Mouse (Mus musculus): ENCODE results near the gene Ppm1h. TPM values are rescaled to one million over a fixed set of nuclear protein-coding genes. Genes with fewer than 3 reads are reported as not detected.
A peak's percentile ranks its signal among the peaks of the same experiment; 100 is the strongest.

The Ppm1h gene
- polyA plus RNA-seq, 1 experiment = 34.2 TPM

DNA sequence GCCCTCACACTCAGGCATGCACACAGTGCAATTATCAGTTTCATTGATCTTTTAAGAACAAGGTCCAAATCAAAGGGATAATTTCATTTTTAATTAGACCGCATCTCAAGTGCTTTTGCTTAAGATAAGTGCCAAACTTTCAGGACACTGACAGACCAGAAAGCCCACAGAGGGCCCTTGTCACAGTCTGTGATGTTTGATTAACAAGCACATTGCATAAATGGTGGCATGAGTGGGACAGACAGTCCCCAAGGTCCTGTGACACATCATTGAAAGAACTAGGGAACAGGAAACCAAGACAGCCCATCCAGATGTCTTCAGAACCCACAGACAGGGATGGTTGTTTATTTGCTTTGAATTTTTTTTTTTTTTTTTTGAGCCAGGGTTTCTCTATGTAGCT, 221.9 kb downstream of the Ppm1h start:
- Histone ChIP-seq H3K4me3 (ENCODE audit: insufficient read depth, low read length) (no peak overlapping the region), H3K27ac (ENCODE audit: insufficient read depth, low read length) (no peak overlapping the region), H3K4me1 (ENCODE audit: control insufficient read depth, insufficient read depth, low read length) (peaks cover 2% of the 10 kb centered on the region)
- no peak for TF ChIP-seq CTCF (IDR thresholded peaks at IDR 0.05; ENCODE audit: extremely low read depth, insufficient read depth, low read length)
- TF ChIP-seq POLR2A (IDR thresholded peaks at IDR 0.05; ENCODE audit: extremely low read depth, insufficient read depth, low read length) = no peak

DNA sequence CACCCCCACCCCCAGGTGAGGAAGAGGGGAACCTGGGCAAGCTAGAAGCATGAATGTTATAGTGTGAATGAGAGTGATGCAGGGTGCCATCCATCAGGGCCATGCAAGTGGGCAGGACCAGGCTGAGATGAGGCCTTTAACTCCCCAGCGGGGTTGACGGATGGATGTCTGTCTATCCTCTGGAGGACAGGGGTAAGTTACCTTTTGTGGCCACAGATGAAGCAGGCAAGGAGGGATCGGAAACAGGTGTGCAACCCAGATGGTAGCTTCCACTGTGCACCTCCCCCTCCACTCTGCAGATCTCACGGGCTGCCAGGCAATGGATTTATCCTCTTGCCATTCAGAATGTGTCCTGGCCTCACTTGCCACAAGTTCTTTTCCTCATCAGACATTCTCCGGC, 222.8 kb downstream of the Ppm1h start:
- Histone ChIP-seq H3K27ac (ENCODE audit: insufficient read depth, low read length) (no peak overlapping the region), H3K4me1 (ENCODE audit: control insufficient read depth, insufficient read depth, low read length) (peaks cover 1% of the 10 kb centered on the region; the same call in 1 of the 2 replicates), H3K4me3 (ENCODE audit: insufficient read depth, low read length) (no peak overlapping the region)
- TF ChIP-seq CTCF (IDR thresholded peaks at IDR 0.05; ENCODE audit: extremely low read depth, insufficient read depth, low read length) = no peak
- TF ChIP-seq POLR2A (IDR thresholded peaks at IDR 0.05; ENCODE audit: extremely low read depth, insufficient read depth, low read length) = no peak

DNA sequence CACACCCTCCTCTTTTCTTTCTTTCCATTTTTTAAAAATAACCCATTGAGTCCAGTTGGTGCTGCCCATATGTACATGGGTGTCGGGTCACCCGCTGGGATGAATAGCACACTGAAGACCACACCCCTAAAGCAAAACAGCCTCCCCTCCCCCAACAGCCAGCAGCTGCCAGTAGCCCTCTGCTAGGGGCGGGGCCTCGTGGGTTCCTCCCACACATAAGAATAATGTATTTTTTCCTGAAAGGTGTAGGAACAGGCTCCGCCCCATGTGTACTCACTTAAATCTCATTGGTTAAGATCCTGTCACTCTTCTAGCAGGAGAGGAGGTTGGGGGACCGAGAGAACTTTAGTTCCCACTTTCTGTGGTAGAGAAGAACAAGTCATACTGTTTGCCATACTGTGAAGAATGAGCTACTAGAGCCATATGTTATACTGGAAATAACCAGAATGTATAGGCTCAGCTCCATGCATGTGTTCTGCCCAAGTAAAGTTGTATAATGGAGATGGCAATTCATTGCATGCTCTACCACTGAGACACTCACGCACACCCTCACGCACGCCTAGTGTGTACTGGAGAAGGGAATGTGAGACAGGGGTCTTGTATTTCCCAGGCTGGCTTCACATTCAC, 231.0 kb downstream of the Ppm1h start:
- TF ChIP-seq POLR2A (IDR thresholded peaks at IDR 0.05; ENCODE audit: extremely low read depth, insufficient read depth, low read length) (no peak), CTCF (IDR thresholded peaks at IDR 0.05; ENCODE audit: extremely low read depth, insufficient read depth, low read length) (no peak)
- Histone ChIP-seq H3K4me1 (ENCODE audit: control insufficient read depth, insufficient read depth, low read length) (peaks cover 7% of the 10 kb centered on the region), H3K27ac (ENCODE audit: insufficient read depth, low read length) (no peak overlapping the region), H3K4me3 (ENCODE audit: insufficient read depth, low read length) (no peak overlapping the region)

DNA sequence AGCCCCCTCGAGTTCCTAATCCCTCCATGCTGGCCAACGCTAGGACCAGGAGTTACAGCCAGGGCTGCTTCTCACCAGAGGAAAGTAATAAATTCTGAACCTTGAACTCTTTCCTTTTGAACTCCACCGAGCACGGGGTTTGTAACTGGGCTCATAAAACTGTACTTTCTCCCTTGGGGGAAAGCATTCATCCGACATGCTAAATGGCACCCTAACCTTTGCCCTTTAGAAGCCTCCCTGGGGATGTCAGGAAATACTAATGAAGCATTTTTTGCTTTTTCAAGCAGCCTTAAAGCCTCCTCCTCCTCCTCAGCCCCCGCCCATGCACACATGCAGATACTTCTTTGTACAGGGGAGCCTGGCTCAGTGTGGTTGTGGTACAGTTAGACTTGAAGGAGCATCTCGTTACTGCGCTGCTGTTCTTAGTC, 232.2 kb downstream of the Ppm1h start:
- H3K4me1 ChIP-seq (ENCODE audit: control insufficient read depth, insufficient read depth, low read length) = peaks cover 7% of the 10 kb centered on the region
- no peak overlapping the region for H3K4me3 ChIP-seq (ENCODE audit: insufficient read depth, low read length)
- TF ChIP-seq POLR2A (IDR thresholded peaks at IDR 0.05; ENCODE audit: extremely low read depth, insufficient read depth, low read length) = no peak
- no peak for TF ChIP-seq CTCF (IDR thresholded peaks at IDR 0.05; ENCODE audit: extremely low read depth, insufficient read depth, low read length)
- H3K27ac ChIP-seq (ENCODE audit: insufficient read depth, low read length) = no peak overlapping the region

DNA sequence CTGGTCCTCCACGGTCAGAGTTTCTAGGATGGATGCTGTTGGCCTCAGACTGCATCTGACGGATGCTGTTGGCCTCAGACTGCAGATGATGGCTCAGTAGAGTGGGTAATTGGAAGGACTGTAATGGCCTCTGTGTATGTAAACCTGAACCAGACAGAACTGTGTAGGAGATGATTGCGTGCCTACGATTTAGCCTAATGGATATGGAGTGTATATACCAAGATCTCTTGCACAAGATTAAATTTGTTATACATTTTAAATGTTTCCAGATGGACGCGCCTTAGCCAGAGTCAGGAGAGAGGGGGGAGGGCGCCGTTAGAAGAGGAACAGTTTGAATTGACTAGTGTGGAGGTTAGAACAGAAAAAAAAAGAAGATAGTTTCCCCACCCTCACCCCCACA, 233.1 kb downstream of the Ppm1h start:
- Histone ChIP-seq H3K4me3 (ENCODE audit: insufficient read depth, low read length) (no peak overlapping the region), H3K4me1 (ENCODE audit: control insufficient read depth, insufficient read depth, low read length) (peaks cover 7% of the 10 kb centered on the region), H3K27ac (ENCODE audit: insufficient read depth, low read length) (no peak overlapping the region)
- TF ChIP-seq CTCF (IDR thresholded peaks at IDR 0.05; ENCODE audit: extremely low read depth, insufficient read depth, low read length) (no peak), POLR2A (IDR thresholded peaks at IDR 0.05; ENCODE audit: extremely low read depth, insufficient read depth, low read length) (no peak)

DNA sequence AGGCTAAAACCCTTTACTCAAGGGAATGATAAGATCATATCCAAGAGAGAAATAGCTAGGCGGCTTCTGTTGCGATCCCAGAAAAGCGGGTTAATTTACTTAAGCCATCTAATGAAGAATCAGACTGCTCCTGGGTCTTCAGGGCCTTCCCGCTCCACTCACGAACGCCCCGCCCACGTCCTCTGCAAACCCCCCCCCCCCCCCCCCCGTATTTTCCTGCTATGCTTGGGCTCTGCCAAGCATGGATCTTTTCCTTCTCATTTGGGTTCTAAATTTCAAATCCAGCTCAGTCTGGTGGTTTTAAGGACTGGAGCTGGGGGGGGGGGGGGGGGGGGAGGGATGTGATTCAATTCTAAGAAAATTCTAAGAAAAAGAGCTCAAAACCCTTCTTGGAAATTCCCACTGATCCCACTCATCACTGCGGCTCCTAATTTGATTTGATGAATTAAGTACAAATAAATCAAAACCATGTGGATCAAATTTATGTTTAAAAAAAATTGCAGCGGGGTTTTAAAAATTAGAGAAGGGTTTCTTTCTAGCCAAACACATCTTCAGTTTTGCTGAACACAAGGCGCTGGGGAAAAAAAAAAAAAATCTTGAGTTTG, 233.6 kb downstream of the Ppm1h start:
- TF ChIP-seq POLR2A (IDR thresholded peaks at IDR 0.05; ENCODE audit: extremely low read depth, insufficient read depth, low read length) (no peak), CTCF (IDR thresholded peaks at IDR 0.05; ENCODE audit: extremely low read depth, insufficient read depth, low read length) (no peak)
- Histone ChIP-seq H3K4me1 (ENCODE audit: control insufficient read depth, insufficient read depth, low read length) (peaks cover 7% of the 10 kb centered on the region), H3K4me3 (ENCODE audit: insufficient read depth, low read length) (no peak overlapping the region), H3K27ac (ENCODE audit: insufficient read depth, low read length) (peak overlapping the region; percentile 52; the same call in 1 of the 2 replicates)

DNA sequence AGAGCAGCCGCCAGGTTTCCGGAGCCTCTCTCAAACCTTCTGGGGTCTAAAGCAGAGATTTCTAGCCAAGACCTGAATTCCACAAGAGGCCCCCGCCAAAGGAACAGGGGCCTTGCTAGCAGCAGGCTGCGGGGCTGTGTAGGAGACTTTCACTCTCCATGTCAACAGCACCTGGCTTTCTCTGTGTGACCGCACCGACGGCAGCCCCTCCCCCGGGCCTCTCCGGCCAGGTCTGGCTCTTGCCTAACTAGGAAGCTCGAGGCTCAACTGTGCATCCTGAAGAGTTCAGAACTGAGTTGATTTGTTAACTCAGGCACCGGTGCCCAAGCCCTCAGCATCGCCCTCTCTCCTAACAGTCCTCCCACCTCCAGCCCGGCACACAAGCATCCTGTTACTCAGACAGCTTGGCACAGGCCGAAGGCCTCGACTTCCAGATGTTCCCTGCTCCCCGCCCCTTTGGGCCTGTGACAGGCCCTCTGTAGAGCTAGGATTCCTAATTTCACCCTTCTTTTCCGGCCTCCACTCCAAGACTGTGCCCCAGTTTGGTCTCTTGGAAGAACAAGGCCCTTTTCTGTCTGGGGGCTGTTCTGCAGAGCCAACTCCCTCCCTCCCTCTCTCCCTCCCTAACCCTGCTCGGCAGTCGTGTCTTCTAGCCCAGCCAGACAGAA, 234.3 kb downstream of the Ppm1h start:
- Histone ChIP-seq H3K27ac (ENCODE audit: insufficient read depth, low read length) (peak overlapping the region; percentile 52; the same call in 1 of the 2 replicates), H3K4me1 (ENCODE audit: control insufficient read depth, insufficient read depth, low read length) (peaks cover 8% of the 10 kb centered on the region), H3K4me3 (ENCODE audit: insufficient read depth, low read length) (no peak overlapping the region)
- TF ChIP-seq CTCF (IDR thresholded peaks at IDR 0.05; ENCODE audit: extremely low read depth, insufficient read depth, low read length) (no peak), POLR2A (IDR thresholded peaks at IDR 0.05; ENCODE audit: extremely low read depth, insufficient read depth, low read length) (peak; percentile 22; the same call in 1 of the 2 replicates)

DNA sequence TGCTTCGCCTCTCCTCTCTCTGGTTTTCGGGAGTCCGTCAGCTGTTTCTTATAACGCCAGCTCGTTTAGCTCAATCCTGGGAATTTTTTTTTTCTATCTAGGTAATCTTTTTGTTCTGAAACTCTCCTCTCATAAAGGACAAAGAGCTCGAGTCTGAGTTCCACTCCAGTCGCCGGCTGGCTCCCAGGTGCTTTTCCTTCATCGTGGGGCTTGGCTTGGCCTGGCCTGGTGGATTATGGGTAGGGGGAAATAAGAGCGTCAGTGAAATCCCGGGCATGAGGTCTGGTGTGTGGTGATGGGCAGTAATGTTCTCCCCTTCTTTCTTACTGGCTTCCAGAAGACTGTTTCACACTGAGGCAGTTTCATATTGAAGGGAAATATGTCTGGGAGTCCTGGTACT, 234.8 kb downstream of the Ppm1h start:
- no peak overlapping the region for H3K4me3 ChIP-seq (ENCODE audit: insufficient read depth, low read length)
- TF ChIP-seq POLR2A (IDR thresholded peaks at IDR 0.05; ENCODE audit: extremely low read depth, insufficient read depth, low read length) (no peak), CTCF (IDR thresholded peaks at IDR 0.05; ENCODE audit: extremely low read depth, insufficient read depth, low read length) (no peak)
- H3K27ac ChIP-seq (ENCODE audit: insufficient read depth, low read length) = peak overlapping the region; percentile 66
- peaks cover 10% of the 10 kb centered on the region for H3K4me1 ChIP-seq (ENCODE audit: control insufficient read depth, insufficient read depth, low read length)

DNA sequence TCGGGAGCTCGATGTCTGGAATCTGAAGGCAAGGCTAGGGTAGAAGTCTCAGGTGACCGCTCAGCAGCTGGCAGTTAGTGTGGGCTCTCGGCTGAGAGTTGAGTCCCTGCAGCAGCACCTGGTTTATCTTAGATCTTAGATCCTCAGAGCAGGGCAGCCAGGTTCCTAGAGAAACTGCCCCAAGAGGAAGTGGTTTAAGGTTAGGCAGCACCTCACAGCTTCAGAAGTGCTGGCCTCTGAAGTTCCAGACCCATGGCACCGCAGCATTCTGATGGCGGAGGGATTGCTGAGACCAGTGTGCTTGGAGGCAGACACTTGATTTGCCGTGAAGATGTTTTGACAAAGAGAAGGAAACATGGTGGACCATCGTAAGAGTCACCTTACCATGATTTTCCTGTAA, 237.3 kb downstream of the Ppm1h start:
- Histone ChIP-seq H3K4me1 (ENCODE audit: control insufficient read depth, insufficient read depth, low read length) (peaks cover 7% of the 10 kb centered on the region), H3K4me3 (ENCODE audit: insufficient read depth, low read length) (no peak overlapping the region), H3K27ac (ENCODE audit: insufficient read depth, low read length) (no peak overlapping the region)
- TF ChIP-seq CTCF (IDR thresholded peaks at IDR 0.05; ENCODE audit: extremely low read depth, insufficient read depth, low read length) (no peak), POLR2A (IDR thresholded peaks at IDR 0.05; ENCODE audit: extremely low read depth, insufficient read depth, low read length) (no peak)

All from cortical plate, adult 2 months (tissue).